Mouse (Mus musculus) ES-Bruce4 (cell line): ENCODE results near the gene Setd3. TPM values are rescaled to one million over a fixed set of nuclear protein-coding genes. Genes with fewer than 3 reads are reported as not detected.
"Not testable (repeated sequence)": the region's sequence is repeated elsewhere in the genome, so short reads cannot be mapped to it uniquely, and the experiment has no call there.

ENCODE experiments used
- H3K27ac ChIP-seq: 2 replicates; pipeline ENCODE4 v1.5.1; 2012; ENCODE audit warnings: low read length, inconsistent platforms; ENCODE audit not compliant: insufficient read depth
- H3K27me3 ChIP-seq: 2 replicates; pipeline ENCODE4 v1.6.1; 2012; ENCODE audit warnings: mild to moderate bottlenecking, low read length, inconsistent platforms; ENCODE audit not compliant: control insufficient read depth, poor library complexity, insufficient read depth, severe bottlenecking
- H3K36me3 ChIP-seq: 2 replicates; pipeline ENCODE4 v1.6.1; 2012; ENCODE audit warnings: inconsistent platforms, mild to moderate bottlenecking, low read length, moderate library complexity; ENCODE audit not compliant: control insufficient read depth, poor library complexity, insufficient read depth, severe bottlenecking
- H3K4me1 ChIP-seq: one replicate; pipeline ENCODE4 v1.8.1; 2011; ENCODE audit warnings: low read length; ENCODE audit not compliant: control insufficient read depth, insufficient read depth
- H3K4me3 ChIP-seq: 2 replicates; pipeline ENCODE4 v1.5.1; 2011; ENCODE audit warnings: low read depth, mild to moderate bottlenecking, low read length
- H3K9ac ChIP-seq: 2 replicates; pipeline ENCODE4 v1.6.1; 2012; ENCODE audit warnings: low read depth, mild to moderate bottlenecking, inconsistent platforms; ENCODE audit not compliant: poor library complexity, severe bottlenecking
- H3K9me3 ChIP-seq: replicated peaks from 2 replicates; pipeline ENCODE4 v1.6.1; 2012; ENCODE audit warnings: mild to moderate bottlenecking, low read length, inconsistent platforms; ENCODE audit not compliant: control insufficient read depth, poor library complexity, insufficient read depth, severe bottlenecking
- CTCF ChIP-seq: IDR thresholded peaks from one replicate; pipeline ENCODE4 v1.8.1; 2011; ENCODE audit warnings: low read depth, low read length
- EP300 ChIP-seq: IDR thresholded peaks from 2 replicates; pipeline ENCODE4 v1.6.1; 2011; ENCODE audit warnings: low read depth, low read length; ENCODE audit not compliant: insufficient read depth
- POLR2A ChIP-seq: IDR thresholded peaks from one replicate; pipeline ENCODE4 v1.8.1; 2011; ENCODE audit warnings: low read length; ENCODE audit not compliant: insufficient read depth
- polyA plus RNA-seq: library from polyadenylated mRNA; stranded (reverse); fragments of >200 nt; gene quantifications from 2 replicates; pipeline ENCODE4 v1.2.4, GENCODE M21; 2011; ENCODE audit warnings: low read depth; ENCODE audit not compliant: missing spikeins, insufficient read depth, insufficient read length

Gene Setd3
- polyA plus RNA-seq, 1 experiment = 84.5 TPM

- no peaks in the 10 kb centered on the region for H3K36me3 ChIP-seq
- TF ChIP-seq POLR2A (no peak), CTCF (no peak), EP300 (no peak)
- no peak overlapping the region for H3K4me3 ChIP-seq
- H3K9me3 ChIP-seq = no peaks in the 10 kb centered on the region
- H3K27me3 ChIP-seq = no peaks in the 10 kb centered on the region
- no peaks in the 10 kb centered on the region for H3K4me1 ChIP-seq
- no peak overlapping the region for H3K9ac ChIP-seq
- no peak overlapping the region for H3K27ac ChIP-seq
Observed at GRCm38 (mm10) chr12:108119930-108120329, 59.2 kb downstream of the Setd3 start.

GRCm38 (mm10) chr12:108118902-108119531 lies 60.1 kb downstream of the Setd3 start:
- no peak overlapping the region for H3K27ac ChIP-seq
- no peaks in the 10 kb centered on the region for H3K27me3 ChIP-seq
- TF ChIP-seq POLR2A = no peak
- no peak for TF ChIP-seq CTCF
- no peak for TF ChIP-seq EP300
- no peaks in the 10 kb centered on the region for H3K9me3 ChIP-seq
- H3K4me1 ChIP-seq = no peaks in the 10 kb centered on the region
- H3K36me3 ChIP-seq = no peaks in the 10 kb centered on the region
- no peak overlapping the region for H3K4me3 ChIP-seq
- no peak overlapping the region for H3K9ac ChIP-seq

GRCm38 (mm10) chr12:108118503-108118901 lies 60.6 kb downstream of the Setd3 start:
- no peak overlapping the region for H3K9ac ChIP-seq
- H3K27me3 ChIP-seq = no peaks in the 10 kb centered on the region
- no peaks in the 10 kb centered on the region for H3K9me3 ChIP-seq

GRCm38 (mm10) chr12:108111191-108111590 lies 67.9 kb downstream of the Setd3 start:
- Histone ChIP-seq H3K9ac (no peak overlapping the region), H3K36me3 (no peaks in the 10 kb centered on the region), H3K4me1 (no peaks in the 10 kb centered on the region), H3K27ac (no peak overlapping the region), H3K9me3 (no peaks in the 10 kb centered on the region), H3K4me3 (no peak overlapping the region), H3K27me3 (no peaks in the 10 kb centered on the region)
- TF ChIP-seq POLR2A (no peak), CTCF (no peak), EP300 (no peak)

More at GRCm38 (mm10) chr12:108118503-108118901, 60.6 kb downstream of the Setd3 start:
- Histone ChIP-seq H3K36me3 (no peaks in the 10 kb centered on the region), H3K4me1 (no peaks in the 10 kb centered on the region), H3K27ac (no peak overlapping the region), H3K4me3 (no peak overlapping the region)
- TF ChIP-seq EP300 (no peak), POLR2A (no peak), CTCF (no peak)

- Histone ChIP-seq H3K4me3 (no peak overlapping the region), H3K36me3 (no peaks in the 10 kb centered on the region), H3K27ac (no peak overlapping the region), H3K4me1 (no peaks in the 10 kb centered on the region), H3K27me3 (no peaks in the 10 kb centered on the region), H3K9ac (no peak overlapping the region), H3K9me3 (no peaks in the 10 kb centered on the region)
- TF ChIP-seq EP300 (no peak), POLR2A (no peak), CTCF (no peak)
Observed at GRCm38 (mm10) chr12:108110674-108111073, 68.4 kb downstream of the Setd3 start.

- H3K4me1 ChIP-seq = no peaks in the 10 kb centered on the region
- no peaks in the 10 kb centered on the region for H3K9me3 ChIP-seq
- H3K9ac ChIP-seq = no peak overlapping the region
- no peak overlapping the region for H3K4me3 ChIP-seq
- H3K27ac ChIP-seq = no peak overlapping the region
- no peaks in the 10 kb centered on the region for H3K27me3 ChIP-seq
- TF ChIP-seq CTCF = no peak
- no peak for TF ChIP-seq POLR2A
- TF ChIP-seq EP300 = no peak
- no peaks in the 10 kb centered on the region for H3K36me3 ChIP-seq
Observed at GRCm38 (mm10) chr12:108109732-108110131, 69.4 kb downstream of the Setd3 start.

- not testable (repeated sequence) for H3K27ac ChIP-seq, H3K4me1 ChIP-seq, H3K4me3 ChIP-seq, H3K9ac ChIP-seq, H3K9me3 ChIP-seq, H3K27me3 ChIP-seq, H3K36me3 ChIP-seq
Observed at GRCm38 (mm10) chr12:108108591-108108990, 70.5 kb downstream of the Setd3 start.
